Mouse (Mus musculus) embryonic fibroblast, embryonic 13.5 days (primary cell): Measurements from ENCODE around the gene Bbx. TPM values are rescaled to one million over a fixed set of nuclear protein-coding genes. Genes with fewer than 3 reads are reported as not detected.

Experiments
- H3K27ac ChIP-seq: 2 replicates; pipeline ENCODE4 v1.5.1; 2012; ENCODE audit warnings: low read length, control low read depth, inconsistent platforms; ENCODE audit not compliant: insufficient read depth
- H3K4me1 ChIP-seq: 2 replicates; pipeline ENCODE4 v1.6.1; 2011; ENCODE audit warnings: low read length; ENCODE audit not compliant: control insufficient read depth, insufficient read depth
- H3K4me3 ChIP-seq: 2 replicates; pipeline ENCODE4 v1.5.1; 2011; ENCODE audit warnings: mild to moderate bottlenecking, control low read depth, low read length; ENCODE audit not compliant: insufficient read depth
- CTCF ChIP-seq: IDR thresholded peaks from 2 replicates; pipeline ENCODE4 v1.5.1; 2011; ENCODE audit warnings: mild to moderate bottlenecking, control low read depth, low read length, moderate library complexity, borderline replicate concordance; ENCODE audit not compliant: insufficient read depth
- POLR2A ChIP-seq: IDR thresholded peaks from 2 replicates; pipeline ENCODE4 v1.6.1; 2011; ENCODE audit warnings: low read depth, mild to moderate bottlenecking, control low read depth, low read length, moderate library complexity
- polyA plus RNA-seq: library from polyadenylated mRNA; stranded (reverse); fragments of >200 nt; gene quantifications from 2 replicates; pipeline ENCODE4 v1.2.4, GENCODE M21; 2011; ENCODE audit warnings: low read depth; ENCODE audit not compliant: missing spikeins, insufficient read length

The Bbx gene
- polyA plus RNA-seq, 1 experiment = 47.4 TPM

DNA sequence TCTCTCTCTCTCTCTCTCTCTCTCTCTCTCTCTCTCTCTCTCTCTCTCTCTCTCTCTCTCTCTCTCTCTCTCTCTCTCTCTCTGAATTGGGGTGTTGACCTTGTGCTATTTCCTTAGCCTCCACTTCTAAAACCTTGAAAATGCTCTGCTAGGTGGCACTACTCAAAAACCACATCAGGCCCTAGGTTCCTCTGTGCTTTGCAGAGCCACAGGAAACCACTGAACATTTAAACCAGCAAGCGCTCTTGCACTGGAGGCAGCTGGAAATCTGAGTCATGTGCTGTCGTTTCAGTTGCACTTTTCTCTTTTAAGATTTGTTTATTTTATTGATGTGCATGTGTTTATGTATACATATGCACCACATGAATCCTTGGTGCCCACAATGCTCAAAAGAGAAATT, 59.6 kb downstream of the Bbx start:
- no peak for TF ChIP-seq POLR2A
- TF ChIP-seq CTCF = no peak
- H3K27ac ChIP-seq = no peak overlapping the region
- no peaks in the 10 kb centered on the region for H3K4me1 ChIP-seq
- no peak overlapping the region for H3K4me3 ChIP-seq

DNA sequence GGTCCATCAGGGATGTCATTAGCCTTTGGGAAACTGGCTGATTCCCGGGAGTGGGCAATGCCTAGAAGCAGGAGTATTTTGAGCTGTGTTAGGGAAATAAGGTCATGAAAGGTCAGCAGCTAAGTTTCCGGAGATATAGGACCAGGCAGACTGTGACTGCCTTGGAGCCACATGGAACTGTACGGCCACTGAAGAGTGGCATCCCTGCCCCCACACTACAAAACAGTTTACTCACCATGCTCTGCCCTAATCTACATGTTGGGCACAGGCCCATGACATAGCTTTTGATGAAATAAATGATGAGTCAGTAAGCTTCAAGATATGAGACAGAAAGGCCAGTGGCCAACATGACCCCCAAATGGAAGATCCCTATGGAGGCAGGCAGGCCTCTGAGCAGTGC, 60.7 kb downstream of the Bbx start:
- H3K27ac ChIP-seq = no peak overlapping the region
- H3K4me1 ChIP-seq = no peaks in the 10 kb centered on the region
- H3K4me3 ChIP-seq = no peak overlapping the region
- no peak for TF ChIP-seq POLR2A
- TF ChIP-seq CTCF = no peak

DNA sequence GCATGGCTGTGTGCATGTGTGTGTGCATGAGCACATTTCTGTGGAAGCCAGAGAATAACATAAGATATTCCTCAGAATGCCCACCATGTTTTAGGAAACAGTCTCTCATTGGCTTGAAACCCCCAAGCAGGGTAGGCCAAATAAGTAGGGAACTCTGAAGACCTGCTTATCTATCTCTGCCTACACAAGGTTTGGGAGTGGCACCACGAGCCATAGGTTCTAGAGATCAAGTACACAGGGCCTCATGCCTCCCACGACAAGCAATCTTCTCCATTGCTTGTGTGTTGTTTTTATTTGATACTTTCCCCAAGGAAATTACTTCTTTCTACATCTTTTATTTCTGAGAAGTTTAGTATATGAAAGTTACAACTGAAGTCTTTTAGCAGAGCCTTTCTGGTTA, 61.8 kb downstream of the Bbx start:
- Histone ChIP-seq H3K4me3 (no peak overlapping the region), H3K4me1 (no peaks in the 10 kb centered on the region), H3K27ac (no peak overlapping the region)
- TF ChIP-seq CTCF = no peak

DNA sequence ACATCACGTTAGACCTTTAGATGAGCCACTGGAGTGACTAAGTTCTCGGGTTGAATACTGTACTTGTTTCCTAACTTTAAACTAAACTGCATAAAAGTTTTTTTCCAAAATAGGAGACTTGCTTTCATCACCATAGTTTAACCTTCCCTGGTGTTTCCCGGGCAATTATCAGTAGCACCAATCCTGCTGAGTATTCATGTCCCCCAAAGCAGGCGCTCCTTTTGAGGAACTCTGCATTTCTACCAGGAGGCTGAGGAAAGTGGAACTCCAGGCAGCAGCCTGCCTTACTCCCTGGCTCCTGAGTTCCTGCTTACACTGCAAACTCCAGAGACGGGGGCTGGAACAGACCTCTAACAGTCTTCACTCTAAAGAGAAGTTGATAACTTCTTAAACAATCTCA, 65.6 kb downstream of the Bbx start:
- TF ChIP-seq CTCF (no peak), POLR2A (no peak)
- H3K4me1 ChIP-seq = 0 out of 2 replicates have a peak, but pooled peaks cover 2% of the 10 kb centered on the region
- H3K27ac ChIP-seq = no peak overlapping the region
- no peak overlapping the region for H3K4me3 ChIP-seq

DNA sequence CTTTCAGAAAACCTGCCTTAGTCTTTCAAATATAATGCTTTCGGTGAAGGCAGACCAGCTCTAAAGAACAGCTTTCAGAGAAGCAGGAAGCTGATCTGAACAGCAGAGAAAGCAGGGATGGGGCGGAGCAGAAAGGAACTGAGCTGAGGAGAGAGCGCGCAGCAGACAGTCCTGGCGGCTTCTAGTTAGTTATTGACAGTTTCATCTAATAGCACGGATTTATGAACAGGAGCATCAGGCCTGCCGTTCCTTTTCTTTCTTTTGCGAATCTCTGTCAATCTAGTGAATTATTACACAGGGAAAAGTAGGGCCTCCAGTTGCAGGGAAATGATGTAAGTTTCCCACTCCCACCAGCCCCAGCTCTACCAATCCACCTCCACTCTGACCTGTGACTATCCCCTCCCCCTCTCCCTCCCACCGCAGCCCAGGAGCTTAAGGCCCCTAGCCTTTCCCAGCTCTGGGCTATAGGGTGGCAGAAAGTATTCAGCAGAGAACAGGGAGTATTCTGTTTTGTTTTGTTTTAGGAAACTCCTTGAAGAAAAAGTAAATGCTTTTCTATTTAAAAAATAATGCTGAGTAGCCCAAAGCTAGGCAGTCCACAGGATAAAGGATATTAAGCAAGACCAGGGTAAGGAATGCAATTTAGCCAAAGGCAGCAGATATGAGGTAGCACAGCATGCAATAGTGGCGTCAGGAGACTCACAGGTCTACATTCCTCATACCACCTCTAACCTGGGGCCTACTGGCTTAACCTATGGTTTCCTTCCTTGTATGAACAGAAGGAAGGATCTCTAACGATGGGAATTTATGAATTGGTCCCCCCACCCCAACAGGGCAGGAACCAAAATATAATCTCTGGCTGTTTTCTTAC, 67.8 kb downstream of the Bbx start:
- Histone ChIP-seq H3K4me3 (peak overlapping the region; percentile 46), H3K4me1 (0 out of 2 replicates have a peak, but pooled peaks cover 2% of the 10 kb centered on the region), H3K27ac (peak overlapping the region; percentile 63)
- no peak for TF ChIP-seq CTCF
- TF ChIP-seq POLR2A = 0 out of 2 replicates have a peak, but pooled peaks have one; percentile 4

DNA sequence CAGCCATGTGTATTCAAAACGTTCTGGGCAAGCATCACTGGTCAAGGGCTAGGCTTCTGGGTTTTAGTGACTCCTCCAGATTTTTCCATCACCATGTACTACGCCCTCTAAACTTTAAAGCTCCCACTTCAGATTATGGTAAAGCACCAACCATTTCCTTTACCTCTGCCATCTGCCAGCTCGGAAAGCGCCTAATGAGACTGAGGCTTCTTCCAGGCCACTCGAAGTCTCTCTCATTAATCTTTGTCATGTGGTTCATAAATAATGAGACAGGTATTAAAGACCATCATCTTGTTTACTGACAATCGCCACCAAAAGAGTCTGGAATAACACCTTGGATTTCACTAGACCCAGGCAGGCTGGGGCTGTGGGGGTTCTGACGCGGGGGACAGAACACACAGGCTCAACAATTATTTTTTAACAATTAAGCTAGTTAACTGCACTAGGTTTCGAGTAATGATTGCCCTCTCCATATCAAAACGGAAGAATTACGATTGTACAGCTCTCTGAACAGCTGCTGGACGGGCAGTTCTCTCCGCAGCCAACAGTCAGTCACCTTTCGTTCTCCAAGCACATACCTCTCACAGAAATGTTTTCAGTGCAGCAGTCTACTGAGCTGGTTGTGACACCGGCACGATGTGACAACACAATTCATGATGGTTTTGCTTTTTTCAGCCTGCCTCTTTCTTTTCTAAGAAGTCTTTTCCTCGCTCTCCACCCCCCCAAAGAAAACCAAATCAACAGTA, 68.6 kb downstream of the Bbx start:
- Histone ChIP-seq H3K27ac (peak overlapping the region; percentile 63), H3K4me1 (0 out of 2 replicates have a peak, but pooled peaks cover 2% of the 10 kb centered on the region), H3K4me3 (peak overlapping the region; percentile 46)
- TF ChIP-seq CTCF (no peak), POLR2A (0 out of 2 replicates have a peak, but pooled peaks have one; percentile 16)

DNA sequence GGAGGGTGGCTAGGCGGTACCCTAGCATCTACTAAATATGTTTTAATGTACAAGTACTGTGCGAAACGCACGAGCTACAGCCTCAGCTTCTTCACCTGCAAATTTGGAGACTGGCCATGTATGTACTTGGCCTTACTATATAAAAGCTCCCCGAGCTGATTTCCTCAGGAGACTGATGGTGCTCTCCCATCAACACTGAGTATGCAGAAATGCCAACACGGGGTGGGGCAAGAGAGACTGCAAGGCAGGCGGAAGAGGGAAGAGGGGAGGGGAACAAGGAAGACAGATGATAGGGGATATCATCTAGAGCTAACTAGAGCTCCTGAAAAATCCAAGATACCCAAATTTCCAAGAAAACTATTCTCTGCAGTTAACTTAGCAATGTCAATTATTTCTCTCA, 71.6 kb downstream of the Bbx start:
- Histone ChIP-seq H3K4me3 (no peak overlapping the region), H3K27ac (no peak overlapping the region), H3K4me1 (0 out of 2 replicates have a peak, but pooled peaks cover 2% of the 10 kb centered on the region)
- TF ChIP-seq CTCF = no peak
- TF ChIP-seq POLR2A = no peak

DNA sequence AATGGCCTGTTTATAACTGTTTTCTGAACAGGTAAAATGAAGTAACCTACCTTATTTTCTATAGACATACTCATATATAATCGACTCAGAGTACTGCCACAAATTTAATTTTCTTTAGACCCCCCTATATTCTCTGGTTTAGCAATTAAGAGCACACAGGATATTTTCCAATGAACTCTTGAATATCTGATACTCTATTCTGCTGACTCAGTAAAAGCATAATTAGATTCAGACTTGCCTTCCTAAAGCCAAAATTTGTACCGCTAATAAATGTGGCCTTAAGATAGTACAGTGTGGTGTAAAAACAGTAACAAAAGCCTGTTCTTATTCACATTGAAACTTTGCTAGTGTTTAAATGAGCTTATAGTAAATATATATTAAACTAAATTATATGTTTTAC, 102.5 kb downstream of the Bbx start:
- Histone ChIP-seq H3K4me3 (no peak overlapping the region), H3K4me1 (no peaks in the 10 kb centered on the region), H3K27ac (no peak overlapping the region)
- no peak for TF ChIP-seq POLR2A
- TF ChIP-seq CTCF = no peak

DNA sequence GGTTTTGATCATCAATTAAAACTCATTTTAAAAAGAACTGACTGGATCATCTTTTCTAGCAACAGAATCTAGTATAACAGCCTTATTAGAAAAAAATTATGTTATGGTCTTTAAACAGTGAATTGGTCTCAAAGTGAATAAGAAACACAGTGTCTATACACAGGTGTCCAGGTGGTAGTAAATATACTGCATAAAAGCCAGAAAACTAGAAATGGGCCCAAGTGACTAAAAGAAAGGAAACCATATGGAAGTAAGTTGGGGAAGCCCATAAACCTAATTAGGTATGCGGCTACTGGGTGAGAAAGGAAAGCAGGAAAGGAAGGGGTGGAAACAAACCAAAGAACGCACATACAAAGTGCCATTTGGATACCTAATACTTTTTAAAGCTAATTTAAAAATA, 107.4 kb downstream of the Bbx start:
- H3K27ac ChIP-seq = no peak overlapping the region
- TF ChIP-seq POLR2A (no peak), CTCF (no peak)
- no peaks in the 10 kb centered on the region for H3K4me1 ChIP-seq
- H3K4me3 ChIP-seq = no peak overlapping the region

DNA sequence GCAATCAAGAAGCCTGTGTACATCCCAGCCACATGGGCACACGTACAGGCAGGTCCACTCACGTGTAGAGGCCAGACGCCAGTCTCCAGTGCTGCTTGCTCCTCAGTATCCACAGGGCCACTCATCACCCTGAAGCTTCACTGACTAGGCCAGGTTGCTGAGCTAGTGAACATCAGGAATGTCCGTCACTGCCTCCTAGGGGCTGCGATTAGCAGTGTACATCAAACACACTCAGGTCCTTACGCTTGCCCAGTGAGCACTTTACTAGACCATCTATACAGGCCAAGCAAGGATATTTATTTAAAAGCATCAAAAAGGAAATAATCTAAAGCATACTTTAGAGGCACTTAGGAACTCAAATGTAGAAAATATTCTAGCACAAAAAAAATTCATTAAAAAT, 107.9 kb downstream of the Bbx start:
- Histone ChIP-seq H3K27ac (no peak overlapping the region), H3K4me1 (no peaks in the 10 kb centered on the region), H3K4me3 (no peak overlapping the region)
- TF ChIP-seq CTCF (no peak), POLR2A (no peak)
